Mouse (Mus musculus): ENCODE measurements around the gene Zfp654.

DNA sequence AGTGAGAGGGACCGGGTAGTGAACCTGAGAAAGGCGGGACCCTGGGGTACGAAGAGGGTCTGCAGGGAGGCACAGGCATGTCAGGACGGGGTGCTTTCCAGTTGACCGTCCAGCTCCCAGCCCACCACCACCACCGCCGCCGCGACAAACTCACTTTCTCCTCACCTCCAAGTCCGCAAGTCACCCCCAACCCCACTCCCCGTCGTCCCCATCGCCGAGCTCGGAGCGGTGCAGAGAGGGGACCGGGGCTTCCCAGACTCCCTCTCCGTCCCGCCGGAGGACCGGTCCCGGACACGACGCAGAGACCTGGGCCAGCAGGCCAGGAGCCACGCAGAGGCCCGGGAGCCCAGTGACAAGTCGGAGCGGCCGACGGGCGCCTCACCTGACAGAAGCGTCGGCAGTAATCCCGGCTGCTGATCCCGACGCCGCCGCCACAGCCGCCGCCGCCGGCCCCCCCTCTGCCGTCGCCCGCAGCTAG, 328 bp downstream of the Zfp654 start:
- TF ChIP-seq GATA1 (IDR thresholded peaks at IDR 0.05; ENCODE audit: low read length) = no peak
- no peak for TF ChIP-seq TAL1 (IDR thresholded peaks at IDR 0.05; ENCODE audit: low read length)

All from erythroblast, embryonic 14.5 days (primary cell).